Mouse (Mus musculus): Measurements from ENCODE around the gene Kpna2. TPM values are rescaled to one million over a fixed set of nuclear protein-coding genes. Genes with fewer than 3 reads are reported as not detected.
"Not testable (repeated sequence)": the region's sequence is repeated elsewhere in the genome, so short reads cannot be mapped to it uniquely, and the experiment has no call there.

Gene Kpna2
- polyA plus RNA-seq, 1 experiment, result 20.9 TPM

- Histone ChIP-seq H3K36me3 (replicated peaks; ENCODE audit: low read length) (no peaks in the 10 kb centered on the region), H3K4me3 (replicated peaks) (no peak overlapping the region), H3K9me3 (no peaks in the 10 kb centered on the region), H3K4me1 (peaks cover 18% of the 10 kb centered on the region), H3K27me3 (replicated peaks) (peaks cover 12% of the 10 kb centered on the region)
- TF ChIP-seq FLI1 (IDR thresholded peaks at IDR 0.05; ENCODE audit: low read length) (no peak), GATA1 (IDR thresholded peaks at IDR 0.05; ENCODE audit: borderline replicate concordance, low read length) (no peak)
These were observed 11.8 kb upstream of the Kpna2 start for GRCm38 (mm10) chr11:107011171-107011570.

DNA sequence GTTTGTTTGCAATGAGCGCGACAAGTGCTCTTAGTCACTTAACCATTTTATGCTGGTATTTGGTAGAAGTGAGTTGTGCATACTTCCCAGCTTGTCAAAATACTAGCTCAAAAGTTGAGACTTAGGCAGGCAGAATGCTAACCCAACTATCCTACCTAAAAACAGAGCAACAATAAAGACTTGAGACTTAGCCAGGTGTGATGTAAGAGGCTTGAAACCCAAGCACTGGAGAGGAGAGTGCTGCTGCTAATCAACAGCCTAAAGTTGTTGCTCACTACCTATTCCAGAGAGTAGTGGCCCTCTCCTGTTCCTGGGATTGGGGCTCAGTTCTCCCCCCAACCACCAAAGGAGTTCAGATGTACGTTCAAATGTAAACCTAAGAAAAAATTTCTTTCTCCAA lies 11.1 kb upstream of the Kpna2 start:
- Histone ChIP-seq H3K27me3 (replicated peaks) (peaks cover 12% of the 10 kb centered on the region), H3K36me3 (replicated peaks; ENCODE audit: low read length) (no peaks in the 10 kb centered on the region), H3K4me1 (peaks cover 18% of the 10 kb centered on the region), H3K9me3 (no peaks in the 10 kb centered on the region), H3K4me3 (replicated peaks) (no peak overlapping the region)
- no peak for TF ChIP-seq FLI1 (IDR thresholded peaks at IDR 0.05; ENCODE audit: low read length)
- no peak for TF ChIP-seq GATA1 (IDR thresholded peaks at IDR 0.05; ENCODE audit: borderline replicate concordance, low read length)

GRCm38 (mm10) chr11:107005538-107005937 lies 6.2 kb upstream of the Kpna2 start:
- H3K27me3 ChIP-seq (replicated peaks), result peaks cover 14% of the 10 kb centered on the region
- H3K4me3 ChIP-seq (replicated peaks), result no peak overlapping the region
- H3K9me3 ChIP-seq, result no peaks in the 10 kb centered on the region
- TF ChIP-seq GATA1 (IDR thresholded peaks at IDR 0.05; ENCODE audit: borderline replicate concordance, low read length) (no peak), FLI1 (IDR thresholded peaks at IDR 0.05; ENCODE audit: low read length) (no peak)
- H3K4me1 ChIP-seq, result peaks cover 9% of the 10 kb centered on the region
- no peaks in the 10 kb centered on the region for H3K36me3 ChIP-seq (replicated peaks; ENCODE audit: low read length)

DNA sequence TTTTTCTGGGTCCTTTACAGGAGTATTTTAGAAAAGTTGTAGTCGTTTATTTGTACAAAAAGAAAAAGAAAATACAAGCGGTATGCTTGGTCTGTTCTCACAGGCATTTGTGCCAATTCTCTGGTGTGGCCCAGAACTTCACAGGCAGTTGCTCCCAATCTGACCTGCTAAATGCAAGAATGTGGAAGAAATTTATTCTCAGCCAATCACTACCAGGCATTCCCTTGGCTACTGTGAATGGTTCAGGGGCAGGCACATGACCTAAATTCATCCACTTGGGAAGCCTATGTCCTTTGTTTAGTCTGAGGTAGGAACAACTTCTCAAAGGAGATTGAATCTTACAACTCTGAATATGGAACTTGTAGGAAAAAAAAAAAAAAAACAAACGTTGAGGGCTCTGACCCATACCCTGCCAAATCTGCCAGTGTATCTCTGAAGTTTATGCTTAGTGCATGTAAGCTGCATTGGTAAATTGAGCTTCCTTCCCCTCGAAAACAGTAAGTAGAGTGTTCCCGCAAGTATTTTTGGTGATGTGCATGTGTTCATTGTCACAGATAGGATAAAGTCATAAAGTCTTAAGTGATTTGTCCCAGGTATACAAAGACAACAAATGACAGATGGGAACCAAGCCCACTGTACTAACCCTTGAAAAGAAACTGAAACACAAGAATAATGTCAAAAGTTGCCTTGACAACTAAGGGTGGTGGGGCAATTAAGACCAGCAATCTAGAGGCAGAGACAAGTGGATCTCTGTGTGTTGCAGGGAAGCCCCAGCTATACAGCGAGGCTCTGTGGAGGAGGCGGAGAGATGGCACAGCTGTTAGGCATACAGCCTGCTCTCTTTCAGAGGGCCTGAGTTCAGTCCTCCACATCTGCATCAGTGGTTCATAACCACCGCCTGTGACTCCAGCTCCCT lies 2.7 kb upstream of the Kpna2 start:
- Histone ChIP-seq H3K4me3 (replicated peaks) (no peak overlapping the region), H3K27me3 (replicated peaks) (peaks cover 2% of the 10 kb centered on the region), H3K9me3 (no peaks in the 10 kb centered on the region), H3K36me3 (replicated peaks; ENCODE audit: low read length) (peaks cover 1% of the 10 kb centered on the region), H3K4me1 (peaks cover 16% of the 10 kb centered on the region)
- TF ChIP-seq FLI1 (IDR thresholded peaks at IDR 0.05; ENCODE audit: low read length), result no peak
- no peak for TF ChIP-seq GATA1 (IDR thresholded peaks at IDR 0.05; ENCODE audit: borderline replicate concordance, low read length)

DNA sequence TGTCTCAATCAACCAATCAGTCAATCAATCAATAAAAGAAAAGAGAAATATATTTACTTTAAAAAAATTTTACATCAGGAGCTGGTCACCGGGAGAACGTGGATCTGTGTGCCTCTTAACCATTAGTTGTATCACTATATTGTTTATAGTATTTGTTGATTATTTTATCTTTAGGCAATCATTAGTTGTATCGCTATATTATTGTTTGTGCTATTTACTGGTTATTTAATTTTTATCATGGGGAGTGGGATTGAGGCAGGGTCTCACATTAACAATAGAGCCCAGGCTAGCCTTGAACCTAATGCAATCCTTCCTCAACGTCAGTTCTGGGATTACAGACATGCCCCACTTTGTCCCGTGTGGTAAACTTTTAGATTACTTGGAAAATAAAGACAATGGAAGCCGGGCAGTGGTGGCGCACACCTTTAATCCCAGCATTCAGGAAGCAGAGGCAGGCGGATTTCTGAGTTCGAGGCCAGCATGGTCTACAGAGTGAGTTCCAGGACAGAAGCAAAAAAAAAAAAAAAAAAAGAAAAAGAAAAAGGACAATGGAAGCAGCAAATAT lies 690 bp upstream of the Kpna2 start:
- peak overlapping the region; percentile 92 for H3K4me3 ChIP-seq (replicated peaks)
- peaks cover 2% of the 10 kb centered on the region for H3K27me3 ChIP-seq (replicated peaks)
- TF ChIP-seq FLI1 (IDR thresholded peaks at IDR 0.05; ENCODE audit: low read length), result no peak
- TF ChIP-seq GATA1 (IDR thresholded peaks at IDR 0.05; ENCODE audit: borderline replicate concordance, low read length), result no peak
- peaks cover 35% of the 10 kb centered on the region for H3K4me1 ChIP-seq
- H3K9me3 ChIP-seq, result no peaks in the 10 kb centered on the region
- peaks cover 17% of the 10 kb centered on the region for H3K36me3 ChIP-seq (replicated peaks; ENCODE audit: low read length)

DNA sequence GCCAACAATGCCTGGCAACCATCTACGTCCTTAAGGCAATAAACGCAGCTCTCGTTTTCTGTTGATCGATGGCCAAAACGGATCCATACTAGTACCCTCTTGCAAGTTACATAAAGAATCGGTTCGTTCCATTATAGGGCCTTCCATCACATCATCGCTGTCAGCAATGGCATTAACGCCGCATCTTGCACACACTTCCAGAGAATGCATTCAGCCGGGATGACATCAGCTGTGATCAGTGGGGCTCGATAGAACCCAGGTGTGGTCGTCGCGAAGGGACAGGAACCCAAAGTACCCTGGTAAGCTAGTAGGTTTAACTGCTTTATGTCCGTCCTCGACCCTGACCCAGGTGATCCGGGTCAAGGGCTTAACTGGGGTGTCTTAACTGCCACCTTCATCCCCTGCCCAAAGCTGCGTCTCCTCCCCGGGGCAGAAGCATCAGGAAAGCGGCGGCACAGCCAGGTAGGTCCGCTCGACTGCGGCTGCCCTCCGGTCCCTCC lies 640 bp downstream of the Kpna2 start:
- H3K27me3 ChIP-seq (replicated peaks), result no peaks in the 10 kb centered on the region
- no peaks in the 10 kb centered on the region for H3K9me3 ChIP-seq
- peak overlapping the region; percentile 92 for H3K4me3 ChIP-seq (replicated peaks)
- TF ChIP-seq GATA1 (IDR thresholded peaks at IDR 0.05; ENCODE audit: borderline replicate concordance, low read length) (no peak), FLI1 (IDR thresholded peaks at IDR 0.05; ENCODE audit: low read length) (no peak)
- H3K36me3 ChIP-seq (replicated peaks; ENCODE audit: low read length), result peaks cover 30% of the 10 kb centered on the region
- peaks cover 47% of the 10 kb centered on the region for H3K4me1 ChIP-seq

DNA sequence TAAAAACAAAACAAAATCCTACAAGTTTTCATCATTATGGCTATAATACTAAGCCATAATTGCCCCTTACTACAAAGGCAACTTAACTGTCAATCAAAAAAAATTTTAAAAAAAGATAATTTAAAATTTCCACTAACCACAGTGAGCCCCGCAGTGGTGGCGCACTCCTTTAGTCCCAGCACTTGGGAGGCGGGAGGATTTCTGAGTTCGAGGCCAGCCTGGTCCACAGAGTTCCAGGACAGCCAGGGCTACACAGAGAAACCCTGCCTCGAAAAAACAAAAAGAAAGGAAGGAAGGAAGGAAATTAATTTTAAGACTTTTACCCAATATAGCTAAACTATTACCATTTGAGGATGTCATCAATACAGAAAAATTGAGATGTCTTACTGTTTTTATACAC lies 1.4 kb downstream of the Kpna2 start:
- Histone ChIP-seq H3K36me3 (replicated peaks; ENCODE audit: low read length) (peaks cover 36% of the 10 kb centered on the region), H3K4me1 (peaks cover 53% of the 10 kb centered on the region)

DNA sequence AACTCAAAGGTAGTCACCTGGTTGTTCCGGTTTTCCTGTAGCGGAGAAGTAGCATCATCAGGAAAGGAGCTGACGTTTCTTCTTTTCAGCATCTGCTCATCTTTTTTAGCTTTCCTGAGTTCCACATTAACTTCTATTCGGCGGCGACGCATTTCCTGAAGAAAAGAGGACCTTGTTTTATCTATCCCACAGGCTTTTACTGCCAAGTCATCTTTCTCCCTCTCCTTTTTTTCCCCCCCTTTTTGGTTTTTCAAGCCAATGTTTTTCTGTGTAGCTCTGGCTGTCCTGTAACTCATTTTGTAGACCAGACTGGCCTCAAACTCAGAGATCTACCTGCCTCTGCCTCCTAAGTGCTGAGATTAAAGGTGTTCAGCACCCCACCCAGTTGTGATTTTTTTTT lies 2.8 kb downstream of the Kpna2 start:
- H3K27me3 ChIP-seq (replicated peaks); H3K9me3 ChIP-seq: not testable (repeated sequence)
- H3K4me1 ChIP-seq, result peaks cover 48% of the 10 kb centered on the region
- H3K4me3 ChIP-seq (replicated peaks), result peak overlapping the region; percentile 83
- H3K36me3 ChIP-seq (replicated peaks; ENCODE audit: low read length), result peaks cover 49% of the 10 kb centered on the region

More for the DNA sequence above, 1.4 kb downstream of the Kpna2 start:
- no peak for TF ChIP-seq GATA1 (IDR thresholded peaks at IDR 0.05; ENCODE audit: borderline replicate concordance, low read length)
- no peak for TF ChIP-seq FLI1 (IDR thresholded peaks at IDR 0.05; ENCODE audit: low read length)
- Histone ChIP-seq H3K4me3 (replicated peaks) (peak overlapping the region; percentile 92), H3K9me3 (no peaks in the 10 kb centered on the region), H3K27me3 (replicated peaks) (no peaks in the 10 kb centered on the region)

DNA sequence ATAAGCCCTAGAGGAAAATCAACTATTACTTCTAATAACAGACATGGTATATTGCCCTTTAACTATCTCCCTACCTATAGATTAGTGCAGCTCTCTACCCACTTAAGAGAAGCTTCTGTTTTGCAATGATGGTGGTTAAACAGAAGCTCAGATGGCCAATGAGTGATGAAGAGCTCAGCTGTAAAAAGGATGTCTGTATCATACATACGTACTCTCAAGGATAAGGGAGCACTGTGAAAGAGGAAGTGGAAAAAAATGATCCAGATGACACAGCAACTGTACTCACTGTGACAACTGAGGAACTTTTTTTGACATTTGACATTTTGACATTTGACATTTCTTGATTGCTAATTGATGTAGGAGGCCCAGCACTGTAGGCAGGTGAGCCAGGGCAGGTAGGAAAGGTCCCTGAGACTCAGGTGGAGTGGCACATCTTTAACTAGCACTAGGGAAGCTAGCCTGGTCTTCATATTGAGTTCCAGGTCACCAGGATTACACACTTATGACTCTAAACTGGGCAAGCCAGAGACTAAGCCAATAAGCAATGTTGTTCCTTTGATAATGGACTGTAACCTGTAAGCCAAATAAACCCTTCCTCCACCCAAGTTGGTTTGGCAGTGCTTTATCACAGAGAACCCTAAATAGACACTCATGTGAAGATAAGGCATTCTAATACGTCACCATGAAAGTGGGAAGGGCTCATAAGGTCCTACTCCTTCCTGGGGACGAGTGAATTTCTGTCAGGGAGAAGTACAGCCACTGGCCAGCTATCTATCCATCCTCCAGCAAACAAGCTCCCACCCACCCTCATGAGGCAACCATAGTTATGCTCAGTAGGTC lies 4.9 kb downstream of the Kpna2 start:
- peak overlapping the region; percentile 53 for H3K4me3 ChIP-seq (replicated peaks)
- no peaks in the 10 kb centered on the region for H3K9me3 ChIP-seq
- H3K27me3 ChIP-seq (replicated peaks), result no peaks in the 10 kb centered on the region
- H3K36me3 ChIP-seq (replicated peaks; ENCODE audit: low read length), result peaks cover 70% of the 10 kb centered on the region
- H3K4me1 ChIP-seq, result peaks cover 48% of the 10 kb centered on the region
- TF ChIP-seq FLI1 (IDR thresholded peaks at IDR 0.05; ENCODE audit: low read length) (no peak), GATA1 (IDR thresholded peaks at IDR 0.05; ENCODE audit: borderline replicate concordance, low read length) (no peak)

All from megakaryocyte, embryonic 14.5 days (primary cell).